Mouse (Mus musculus) midbrain, postnatal 0 days (tissue): ENCODE results near the gene Cpe. TPM values are rescaled to one million over a fixed set of nuclear protein-coding genes. Genes with fewer than 3 reads are reported as not detected.

Experiments
- ATAC-seq: fragments of 200-750 bp; cut with Nextera tagmentation; 2 replicates; pipeline ENCODE4 v1.8.0; 2017; ENCODE audit warnings: moderate number of reproducible peaks, mild to moderate bottlenecking, moderate TSS enrichment, moderate library complexity; ENCODE audit not compliant: low FRiP score
- DNase-seq: peaks from one replicate; pipeline ENCODE4 v3.0.0-alpha.2; 2015; ENCODE audit warnings: low spot score
- H3K27ac ChIP-seq: fragments of 300-500 bp; sonication (generic); 2 replicates; pipeline ENCODE4 v1.5.1; 2014; ENCODE audit warnings: low read depth, mild to moderate bottlenecking, low read length, mixed read lengths
- H3K27me3 ChIP-seq: fragments of 300-500 bp; sonication (generic); 2 replicates; pipeline ENCODE4 v1.6.1; 2014; ENCODE audit warnings: low read length, control low read depth, mixed read lengths; ENCODE audit not compliant: insufficient read depth
- H3K36me3 ChIP-seq: fragments of 300-500 bp; sonication (generic); 2 replicates; pipeline ENCODE4 v1.6.1; 2014; ENCODE audit warnings: low read length, control low read depth, mixed read lengths; ENCODE audit not compliant: insufficient read depth
- H3K4me1 ChIP-seq: fragments of 300-500 bp; sonication (generic); 2 replicates; pipeline ENCODE4 v1.6.1; 2014; ENCODE audit warnings: mild to moderate bottlenecking, control low read depth, antibody characterized with exemption, low read length, mixed read lengths; ENCODE audit not compliant: insufficient read depth
- H3K4me2 ChIP-seq: fragments of 300-500 bp; sonication (generic); 2 replicates; pipeline ENCODE4 v1.6.1; 2014; ENCODE audit warnings: low read depth, mild to moderate bottlenecking, low read length, mixed read lengths; ENCODE audit not compliant: poor library complexity, severe bottlenecking
- H3K4me3 ChIP-seq: fragments of 300-500 bp; sonication (generic); 2 replicates; pipeline ENCODE4 v1.5.1; 2014; ENCODE audit warnings: low read depth, mild to moderate bottlenecking, low read length, moderate library complexity
- H3K9ac ChIP-seq: fragments of 300-500 bp; sonication (generic); replicated peaks from 2 replicates; pipeline ENCODE4 v1.6.1; 2014; ENCODE audit warnings: mild to moderate bottlenecking, low read length, moderate library complexity, mixed read lengths; ENCODE audit not compliant: poor library complexity, severe bottlenecking
- H3K9me3 ChIP-seq: fragments of 300-500 bp; sonication (generic); 2 replicates; pipeline ENCODE4 v1.6.1; 2016; ENCODE audit warnings: low read length, control low read depth
- CTCF ChIP-seq: IDR thresholded peaks from 2 replicates; pipeline ENCODE4 v1.5.1; 2016; ENCODE audit warnings: antibody characterized with exemption, mild to moderate bottlenecking
- WGBS: fragments of 180-500 bp; shearing (Covaris S2); extraction: QIAGEN DNeasy Blood & Tissue Kit; methylation state at CpG from one replicate; pipeline ENCODE4 v1.1.7; 2014; 5-methylcytosine and 5-hydroxymethylcytosine counted together
- polyA plus RNA-seq: library from polyadenylated mRNA; unstranded; fragments of >200 nt; fragmentation: Nextera tagmentation; extraction: Ambion mirVana; gene quantifications from 2 replicates; pipeline ENCODE4 v1.2.1, GENCODE M21; 2015
- total RNA-seq: library from RNA; depleted of rRNA; stranded (reverse); fragments of >200 nt; gene quantifications from 2 replicates; pipeline ENCODE4 v1.2.3, GENCODE M21; 2014

Cpe gene
- total and polyA plus RNA-seq, 2 experiments from 2014 or later, result 974 to 1,519 TPM

DNA sequence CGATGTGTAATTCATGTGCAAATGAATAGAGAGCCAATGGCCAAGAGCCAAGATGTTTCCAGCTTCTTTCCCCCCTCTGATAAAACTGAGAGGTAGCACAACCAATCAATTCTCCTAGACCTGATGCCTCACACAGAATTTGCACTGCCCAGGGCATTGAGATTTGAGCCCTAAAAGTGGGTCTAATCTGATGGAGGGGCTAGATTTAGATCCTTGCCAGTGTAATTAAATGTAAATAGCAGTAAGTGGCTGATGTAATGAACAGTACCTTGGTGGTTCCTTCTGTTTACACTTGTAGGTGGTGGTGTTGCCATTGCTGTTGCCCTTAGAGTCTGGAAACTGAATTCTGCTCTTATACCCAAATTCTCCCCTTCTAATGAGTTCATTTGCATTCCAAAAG is 52.3 kb downstream of the Cpe start:
- WGBS, result 33% methylated on average over 1 of the region's 1 CpGs
- Histone ChIP-seq H3K27me3 (no peaks in the 10 kb centered on the region), H3K4me1 (0 out of 2 replicates have a peak, but pooled peaks cover 2% of the 10 kb centered on the region), H3K4me2 (no peak overlapping the region), H3K9ac (no peak overlapping the region), H3K27ac (peak overlapping the region; percentile 43; the same call in 1 of the 2 replicates), H3K36me3 (no peaks in the 10 kb centered on the region), H3K9me3 (no peaks in the 10 kb centered on the region), H3K4me3 (no peak overlapping the region)
- no peak for ATAC-seq
- no peak for DNase-seq
- no peak for TF ChIP-seq CTCF

DNA sequence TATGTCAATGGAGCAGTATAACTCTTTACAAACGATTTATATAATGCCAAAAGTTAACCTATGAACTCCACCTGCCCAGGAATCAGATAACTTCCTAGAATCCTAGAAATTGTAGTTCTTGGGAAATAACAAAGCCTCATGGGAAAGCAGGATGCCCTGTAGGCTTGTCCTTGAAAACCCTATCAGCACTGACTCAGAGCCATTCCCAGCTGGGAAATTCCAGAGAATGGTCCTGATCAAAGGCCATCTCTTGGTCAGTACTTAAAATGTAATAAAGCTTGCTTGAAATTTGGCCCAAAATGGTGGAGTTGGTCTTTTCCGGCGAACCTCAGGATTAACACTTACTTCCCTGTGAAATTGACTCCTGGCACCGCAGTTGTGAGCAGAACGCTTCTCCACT is 53.2 kb downstream of the Cpe start:
- H3K36me3 ChIP-seq, result no peaks in the 10 kb centered on the region
- WGBS, result 80% methylated on average over 5 of the region's 5 CpGs
- no peak for ATAC-seq

DNA sequence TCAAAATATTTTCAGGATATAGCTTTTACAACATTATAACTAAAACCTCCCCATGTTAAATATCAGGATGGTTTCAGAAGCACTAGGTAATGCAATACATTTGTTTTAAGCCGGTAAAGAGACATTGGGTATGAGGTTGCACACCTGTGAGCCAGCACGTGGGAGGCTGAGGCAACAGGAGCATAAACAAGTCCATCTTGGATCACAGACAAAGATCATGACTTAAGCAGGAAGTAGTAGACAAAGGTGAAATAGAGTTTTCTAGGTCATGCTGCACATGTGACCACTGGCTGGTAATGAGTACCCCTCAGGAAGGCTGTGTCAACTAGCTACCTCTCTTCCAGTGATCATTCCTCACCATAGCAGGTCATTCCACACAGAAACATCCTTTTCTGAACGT is 58.0 kb downstream of the Cpe start:
- H3K4me3 ChIP-seq, result no peak overlapping the region
- DNase-seq (no peak), ATAC-seq (no peak)
- H3K36me3 ChIP-seq, result no peaks in the 10 kb centered on the region
- no peak overlapping the region for H3K4me2 ChIP-seq
- WGBS, result 88% methylated on average over 3 of the region's 3 CpGs
- TF ChIP-seq CTCF, result no peak
- H3K4me1 ChIP-seq, result no peaks in the 10 kb centered on the region
- no peaks in the 10 kb centered on the region for H3K9me3 ChIP-seq
- H3K27ac ChIP-seq, result no peak overlapping the region
- H3K27me3 ChIP-seq, result no peaks in the 10 kb centered on the region
- H3K9ac ChIP-seq, result no peak overlapping the region

More for the DNA sequence above, 53.2 kb downstream of the Cpe start:
- no peak for TF ChIP-seq CTCF
- Histone ChIP-seq H3K4me3 (no peak overlapping the region), H3K9ac (no peak overlapping the region), H3K4me1 (0 out of 2 replicates have a peak, but pooled peaks cover 2% of the 10 kb centered on the region), H3K4me2 (no peak overlapping the region), H3K27ac (no peak overlapping the region), H3K27me3 (no peaks in the 10 kb centered on the region), H3K9me3 (no peaks in the 10 kb centered on the region)
- no peak for DNase-seq

DNA sequence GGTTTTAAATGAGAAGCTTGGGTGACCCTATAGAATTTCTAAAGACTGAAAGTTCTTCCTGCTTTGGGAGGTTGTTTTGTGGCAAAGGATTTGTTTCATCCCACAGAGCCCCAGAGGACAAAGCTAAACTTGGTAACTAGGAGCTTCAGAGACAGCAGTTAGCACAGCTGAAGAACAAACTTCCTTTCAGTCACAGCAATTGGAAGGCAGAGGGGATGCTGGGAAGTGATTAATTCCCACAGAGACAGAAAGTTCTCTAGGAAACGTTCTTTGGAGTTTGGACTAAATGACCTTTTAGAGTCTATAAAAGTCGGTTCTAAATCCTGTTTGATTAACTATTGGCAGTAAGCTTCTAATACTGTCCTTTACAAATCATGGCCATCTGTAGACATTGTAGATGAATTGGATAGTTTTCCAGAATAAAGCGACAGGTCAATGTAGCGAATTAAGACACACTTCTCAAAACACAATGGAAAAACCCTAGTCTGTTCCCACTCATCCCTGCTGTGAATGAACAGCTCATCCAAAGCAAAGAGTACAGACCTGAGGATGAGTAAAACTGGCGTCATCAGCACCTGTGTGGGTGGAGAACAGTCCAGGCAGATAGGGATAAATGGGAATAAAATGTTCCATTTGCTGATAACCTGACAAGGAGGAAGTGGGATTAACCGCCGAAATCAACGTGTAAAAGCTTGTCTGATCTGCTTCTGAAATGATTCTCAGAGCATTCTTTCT is 58.6 kb downstream of the Cpe start:
- no peak for TF ChIP-seq CTCF
- H3K27ac ChIP-seq, result peak overlapping the region; percentile 18; the same call in 1 of the 2 replicates
- no peaks in the 10 kb centered on the region for H3K27me3 ChIP-seq
- no peak for ATAC-seq
- H3K4me3 ChIP-seq, result no peak overlapping the region
- H3K9me3 ChIP-seq, result no peaks in the 10 kb centered on the region
- no peak overlapping the region for H3K9ac ChIP-seq
- no peaks in the 10 kb centered on the region for H3K4me1 ChIP-seq
- WGBS, result 53% methylated on average over 8 of the region's 8 CpGs
- no peaks in the 10 kb centered on the region for H3K36me3 ChIP-seq
- DNase-seq, result no peak
- no peak overlapping the region for H3K4me2 ChIP-seq

DNA sequence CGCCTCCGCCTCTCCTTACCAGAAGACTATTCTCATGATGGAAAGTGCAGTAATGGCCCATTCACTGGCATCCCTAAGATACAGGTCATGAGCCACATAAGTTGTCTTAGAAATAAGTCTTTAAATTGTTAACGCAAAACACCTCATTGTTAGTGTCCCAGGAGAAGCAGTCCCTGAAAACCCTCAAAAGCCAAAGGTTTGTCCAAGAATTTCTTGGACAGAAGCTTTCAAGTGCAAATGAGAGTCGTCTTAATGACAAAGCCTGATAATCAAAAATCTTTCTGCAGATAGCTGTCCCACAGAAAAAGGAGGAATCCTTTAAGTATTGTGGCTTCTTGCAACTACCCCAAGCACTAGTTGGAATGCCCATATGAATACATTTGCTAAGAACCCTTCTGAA is 60.7 kb downstream of the Cpe start:
- no peak for ATAC-seq
- no peaks in the 10 kb centered on the region for H3K4me1 ChIP-seq
- H3K27ac ChIP-seq, result no peak overlapping the region
- no peaks in the 10 kb centered on the region for H3K36me3 ChIP-seq
- no peak overlapping the region for H3K4me3 ChIP-seq
- TF ChIP-seq CTCF, result no peak
- no peak overlapping the region for H3K9ac ChIP-seq
- no peaks in the 10 kb centered on the region for H3K9me3 ChIP-seq
- H3K27me3 ChIP-seq, result no peaks in the 10 kb centered on the region
- WGBS, result 83% methylated on average over 4 of the region's 4 CpGs
- no peak for DNase-seq
- no peak overlapping the region for H3K4me2 ChIP-seq

DNA sequence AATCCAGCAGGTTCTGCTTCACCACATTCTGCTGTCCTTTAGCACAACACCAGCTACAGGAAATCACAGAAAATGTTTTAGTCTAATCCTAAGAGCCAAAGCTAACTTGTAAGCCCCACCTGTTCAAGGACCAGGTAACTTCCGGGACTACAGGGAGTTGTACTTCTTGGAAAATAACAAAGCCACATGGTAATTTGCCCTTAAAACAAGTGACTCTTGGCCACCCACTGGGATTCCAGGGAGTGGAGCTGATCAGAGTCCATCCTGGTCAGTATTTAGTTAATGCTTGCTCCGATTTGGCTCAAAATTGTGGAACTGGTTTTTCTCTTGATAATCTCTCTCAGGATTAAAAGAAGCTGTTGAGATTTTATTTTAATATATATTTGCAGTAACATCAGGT is 61.1 kb downstream of the Cpe start:
- Histone ChIP-seq H3K4me1 (no peaks in the 10 kb centered on the region), H3K9me3 (no peaks in the 10 kb centered on the region), H3K36me3 (no peaks in the 10 kb centered on the region), H3K27ac (no peak overlapping the region), H3K9ac (no peak overlapping the region), H3K27me3 (no peaks in the 10 kb centered on the region), H3K4me3 (no peak overlapping the region), H3K4me2 (no peak overlapping the region)
- no peak for TF ChIP-seq CTCF
- no peak for ATAC-seq
- DNase-seq, result no peak
- 77% methylated on average over 2 of the region's 2 CpGs for WGBS
